Mouse (Mus musculus): Measurements from ENCODE around the gene Galnt7. TPM values are rescaled to one million over a fixed set of nuclear protein-coding genes. Genes with fewer than 3 reads are reported as not detected.

Gene Galnt7
- total and polyA plus RNA-seq, 2 experiments: 0.61 to 2.0 TPM

GRCm38 (mm10) chr8:57599813-57600555 lies 52.8 kb downstream of the Galnt7 start:
- no peaks in the 10 kb centered on the region for H3K4me1 ChIP-seq (ENCODE audit: control insufficient read depth, insufficient read depth, low read length)
- 36% methylated on average over 22 of the region's 22 CpGs for WGBS
- DNase-seq (ENCODE audit: extremely low read depth, low read depth, low spot score): no peak
- no peak overlapping the region for H3K4me3 ChIP-seq (ENCODE audit: insufficient read depth, low read depth, low read length)
- H3K36me3 ChIP-seq (ENCODE audit: control insufficient read depth, insufficient read depth, low read length): no peaks in the 10 kb centered on the region
- H3K27me3 ChIP-seq (ENCODE audit: control insufficient read depth, insufficient read depth, low read length): no peaks in the 10 kb centered on the region
- TF ChIP-seq CTCF (IDR thresholded peaks at IDR 0.05; ENCODE audit: low read depth, low read length) (no peak), POLR2A (IDR thresholded peaks at IDR 0.05; ENCODE audit: extremely low read depth, insufficient read depth, low read length) (no peak)
- H3K79me2 ChIP-seq (ENCODE audit: control insufficient read depth, insufficient read depth, low read length): no peaks in the 10 kb centered on the region
- no peak overlapping the region for H3K9ac ChIP-seq (ENCODE audit: low read depth, low read length)
- H3K27ac ChIP-seq (replicated peaks; ENCODE audit: insufficient read depth, low read depth, low read length): no peak overlapping the region

GRCm38 (mm10) chr8:57595853-57596252 lies 57.0 kb downstream of the Galnt7 start:
- no peaks in the 10 kb centered on the region for H3K36me3 ChIP-seq (ENCODE audit: control insufficient read depth, insufficient read depth, low read length)
- no peaks in the 10 kb centered on the region for H3K4me1 ChIP-seq (ENCODE audit: control insufficient read depth, insufficient read depth, low read length)
- no peaks in the 10 kb centered on the region for H3K27me3 ChIP-seq (ENCODE audit: control insufficient read depth, insufficient read depth, low read length)
- no peak for DNase-seq (ENCODE audit: extremely low read depth, low read depth, low spot score)
- TF ChIP-seq CTCF (IDR thresholded peaks at IDR 0.05; ENCODE audit: low read depth, low read length) (no peak), POLR2A (IDR thresholded peaks at IDR 0.05; ENCODE audit: extremely low read depth, insufficient read depth, low read length) (no peak)
- no peak overlapping the region for H3K27ac ChIP-seq (replicated peaks; ENCODE audit: insufficient read depth, low read depth, low read length)
- 89% methylated on average over 3 of the region's 3 CpGs for WGBS
- no peaks in the 10 kb centered on the region for H3K79me2 ChIP-seq (ENCODE audit: control insufficient read depth, insufficient read depth, low read length)
- H3K9ac ChIP-seq (ENCODE audit: low read depth, low read length): no peak overlapping the region
- H3K4me3 ChIP-seq (ENCODE audit: insufficient read depth, low read depth, low read length): no peak overlapping the region

- no peak overlapping the region for H3K9ac ChIP-seq (ENCODE audit: low read depth, low read length)
- WGBS: 72% methylated on average over 6 of the region's 6 CpGs
- H3K4me1 ChIP-seq (ENCODE audit: control insufficient read depth, insufficient read depth, low read length): no peaks in the 10 kb centered on the region
- peak; percentile 11 for DNase-seq (ENCODE audit: extremely low read depth, low read depth, low spot score)
- H3K27ac ChIP-seq (replicated peaks; ENCODE audit: insufficient read depth, low read depth, low read length): no peak overlapping the region
- no peak overlapping the region for H3K4me3 ChIP-seq (ENCODE audit: insufficient read depth, low read depth, low read length)
- no peaks in the 10 kb centered on the region for H3K36me3 ChIP-seq (ENCODE audit: control insufficient read depth, insufficient read depth, low read length)
- no peaks in the 10 kb centered on the region for H3K79me2 ChIP-seq (ENCODE audit: control insufficient read depth, insufficient read depth, low read length)
- H3K27me3 ChIP-seq (ENCODE audit: control insufficient read depth, insufficient read depth, low read length): no peaks in the 10 kb centered on the region
- no peak for TF ChIP-seq POLR2A (IDR thresholded peaks at IDR 0.05; ENCODE audit: extremely low read depth, insufficient read depth, low read length)
Observed at GRCm38 (mm10) chr8:57594175-57594885, 58.5 kb downstream of the Galnt7 start.

GRCm38 (mm10) chr8:57592604-57593003 lies 60.2 kb downstream of the Galnt7 start:
- 76% methylated on average over 7 of the region's 7 CpGs for WGBS
- H3K27ac ChIP-seq (replicated peaks; ENCODE audit: insufficient read depth, low read depth, low read length): no peak overlapping the region

GRCm38 (mm10) chr8:57591681-57592080 lies 61.2 kb downstream of the Galnt7 start:
- no peak overlapping the region for H3K4me3 ChIP-seq (ENCODE audit: insufficient read depth, low read depth, low read length)
- no peaks in the 10 kb centered on the region for H3K79me2 ChIP-seq (ENCODE audit: control insufficient read depth, insufficient read depth, low read length)
- no peaks in the 10 kb centered on the region for H3K4me1 ChIP-seq (ENCODE audit: control insufficient read depth, insufficient read depth, low read length)
- WGBS: 93% methylated on average over 4 of the region's 4 CpGs
- no peak for DNase-seq (ENCODE audit: extremely low read depth, low read depth, low spot score)
- H3K27me3 ChIP-seq (ENCODE audit: control insufficient read depth, insufficient read depth, low read length): no peaks in the 10 kb centered on the region
- H3K27ac ChIP-seq (replicated peaks; ENCODE audit: insufficient read depth, low read depth, low read length): no peak overlapping the region
- H3K9ac ChIP-seq (ENCODE audit: low read depth, low read length): no peak overlapping the region
- no peaks in the 10 kb centered on the region for H3K36me3 ChIP-seq (ENCODE audit: control insufficient read depth, insufficient read depth, low read length)
- no peak for TF ChIP-seq CTCF (IDR thresholded peaks at IDR 0.05; ENCODE audit: low read depth, low read length)
- TF ChIP-seq POLR2A (IDR thresholded peaks at IDR 0.05; ENCODE audit: extremely low read depth, insufficient read depth, low read length): no peak

More at GRCm38 (mm10) chr8:57592604-57593003, 60.2 kb downstream of the Galnt7 start:
- H3K4me3 ChIP-seq (ENCODE audit: insufficient read depth, low read depth, low read length): no peak overlapping the region
- no peak overlapping the region for H3K9ac ChIP-seq (ENCODE audit: low read depth, low read length)
- H3K79me2 ChIP-seq (ENCODE audit: control insufficient read depth, insufficient read depth, low read length): no peaks in the 10 kb centered on the region
- no peaks in the 10 kb centered on the region for H3K4me1 ChIP-seq (ENCODE audit: control insufficient read depth, insufficient read depth, low read length)
- no peaks in the 10 kb centered on the region for H3K36me3 ChIP-seq (ENCODE audit: control insufficient read depth, insufficient read depth, low read length)
- TF ChIP-seq POLR2A (IDR thresholded peaks at IDR 0.05; ENCODE audit: extremely low read depth, insufficient read depth, low read length) (no peak), CTCF (IDR thresholded peaks at IDR 0.05; ENCODE audit: low read depth, low read length) (no peak)
- H3K27me3 ChIP-seq (ENCODE audit: control insufficient read depth, insufficient read depth, low read length): no peaks in the 10 kb centered on the region
- peak; percentile 13 for DNase-seq (ENCODE audit: extremely low read depth, low read depth, low spot score)

- Histone ChIP-seq H3K27me3 (ENCODE audit: control insufficient read depth, insufficient read depth, low read length) (no peaks in the 10 kb centered on the region), H3K79me2 (ENCODE audit: control insufficient read depth, insufficient read depth, low read length) (no peaks in the 10 kb centered on the region), H3K4me3 (ENCODE audit: insufficient read depth, low read depth, low read length) (no peak overlapping the region), H3K36me3 (ENCODE audit: control insufficient read depth, insufficient read depth, low read length) (no peaks in the 10 kb centered on the region), H3K27ac (replicated peaks; ENCODE audit: insufficient read depth, low read depth, low read length) (no peak overlapping the region), H3K9ac (ENCODE audit: low read depth, low read length) (no peak overlapping the region), H3K4me1 (ENCODE audit: control insufficient read depth, insufficient read depth, low read length) (no peaks in the 10 kb centered on the region)
- DNase-seq (ENCODE audit: extremely low read depth, low read depth, low spot score): no peak
- TF ChIP-seq CTCF (IDR thresholded peaks at IDR 0.05; ENCODE audit: low read depth, low read length): no peak
- no peak for TF ChIP-seq POLR2A (IDR thresholded peaks at IDR 0.05; ENCODE audit: extremely low read depth, insufficient read depth, low read length)
- WGBS: 77% methylated on average over 8 of the region's 8 CpGs
Observed at GRCm38 (mm10) chr8:57590015-57590414, 62.8 kb downstream of the Galnt7 start.
